Mouse (Mus musculus) frontal cortex, adult (tissue): ENCODE data around the gene Pip4k2b.
A peak's percentile ranks its signal among the peaks of the same experiment; 100 is the strongest.

Source experiments
- ATAC-seq: cut with Nextera tagmentation; 2 replicates; pipeline ENCODE4 v1.9.2; 2017; ENCODE audit warnings: mild to moderate bottlenecking, moderate library complexity, mixed read lengths; ENCODE audit not compliant: low TSS enrichment

Pip4k2b gene

DNA sequence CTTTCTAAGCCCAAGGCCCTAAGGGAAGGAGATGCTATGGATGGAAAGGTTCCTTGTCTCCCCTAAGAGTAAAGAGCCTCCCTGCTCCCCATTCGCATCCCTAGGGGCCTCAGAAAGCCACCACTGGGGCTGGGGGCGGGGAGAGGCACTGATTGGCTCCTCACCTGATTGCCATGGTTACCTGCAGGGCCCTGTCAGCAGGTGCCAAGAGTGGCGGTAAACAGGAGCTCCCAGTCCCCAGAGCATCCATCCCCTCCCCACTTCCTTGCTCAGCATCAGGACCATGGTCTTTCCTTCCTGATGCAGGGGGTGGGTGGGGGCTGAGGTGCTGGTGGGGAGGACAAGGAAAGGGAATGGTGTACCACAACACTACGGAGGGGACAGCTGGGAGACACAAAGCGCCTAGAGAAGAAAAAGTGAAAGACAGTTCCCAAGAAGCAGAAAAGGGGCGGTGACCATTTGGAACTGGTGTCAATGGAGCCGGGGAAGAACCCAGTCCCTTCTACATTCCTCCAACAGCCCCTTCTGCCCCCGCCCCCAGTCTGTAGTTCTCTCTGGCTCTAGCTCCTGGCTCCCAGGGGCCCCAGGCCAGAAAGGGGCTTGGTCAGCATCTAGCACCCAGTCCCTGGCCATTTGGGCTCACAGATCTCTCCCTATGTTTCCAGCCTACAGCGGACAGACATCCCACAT lies 48.6 kb downstream of the Pip4k2b start:
- no peak for ATAC-seq

DNA sequence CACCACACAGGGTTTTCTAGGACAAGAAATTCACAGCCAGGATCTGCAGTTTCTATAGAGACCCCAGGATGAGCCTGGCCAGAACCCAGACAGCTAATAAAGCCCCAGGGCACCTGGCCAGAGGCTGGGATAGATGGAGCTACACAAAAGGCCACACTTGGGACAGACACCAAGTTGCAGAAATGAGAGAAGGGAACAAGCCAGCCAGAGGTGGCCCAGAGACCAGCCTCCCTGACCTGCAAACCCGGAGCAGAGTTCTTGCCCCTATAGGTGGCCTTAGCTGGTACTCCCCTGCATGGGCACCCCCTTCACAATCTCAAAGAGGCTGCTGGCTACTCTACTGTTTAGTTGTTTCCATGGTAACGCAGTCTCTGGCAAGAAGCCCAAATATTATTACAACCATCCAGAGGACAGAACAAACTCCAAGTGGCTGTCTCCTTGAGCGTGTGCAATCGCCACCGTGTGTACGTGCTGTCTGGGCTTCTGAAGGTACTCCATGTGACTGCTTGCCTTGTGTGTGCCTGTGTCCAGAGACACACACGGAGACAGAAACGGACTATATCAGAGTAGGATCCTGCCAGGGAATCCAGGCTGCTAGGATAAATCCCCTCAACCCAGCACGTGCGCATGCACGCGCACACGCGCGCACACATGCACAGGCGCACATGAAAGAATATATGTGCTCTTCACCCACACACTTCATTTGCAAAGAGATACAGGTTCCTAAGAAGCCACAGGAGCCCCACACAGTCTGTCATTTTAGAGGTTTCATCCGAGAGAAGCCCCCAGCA lies 49.4 kb downstream of the Pip4k2b start:
- 0 out of 2 replicates have a peak, but pooled peaks have one; percentile 2 for ATAC-seq

- no peak for ATAC-seq
Observed at GRCm38 (mm10) chr11:97694435-97694834, 50.1 kb downstream of the Pip4k2b start.

GRCm38 (mm10) chr11:97689861-97690260 lies 54.6 kb downstream of the Pip4k2b start:
- no peak for ATAC-seq

DNA sequence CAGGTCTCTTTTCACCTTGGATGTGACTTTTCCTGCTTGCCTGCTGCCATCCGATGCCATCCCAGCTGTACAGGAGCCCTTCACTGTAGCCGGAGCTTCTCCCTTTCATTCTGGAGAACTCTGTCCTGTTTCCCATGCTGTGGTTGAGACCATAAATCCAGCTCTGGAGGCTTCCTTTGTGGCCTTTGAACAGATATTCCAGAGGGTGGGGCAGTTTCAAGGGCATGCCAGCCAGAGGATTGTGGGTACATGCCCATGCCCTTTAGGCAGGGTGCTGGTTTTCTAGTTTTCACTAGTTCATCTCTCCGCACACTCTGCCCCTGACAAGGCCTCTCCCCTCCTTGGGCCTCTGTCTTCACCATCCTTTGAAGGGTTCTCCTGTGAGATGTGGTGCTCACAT lies 57.4 kb downstream of the Pip4k2b start:
- ATAC-seq: no peak

DNA sequence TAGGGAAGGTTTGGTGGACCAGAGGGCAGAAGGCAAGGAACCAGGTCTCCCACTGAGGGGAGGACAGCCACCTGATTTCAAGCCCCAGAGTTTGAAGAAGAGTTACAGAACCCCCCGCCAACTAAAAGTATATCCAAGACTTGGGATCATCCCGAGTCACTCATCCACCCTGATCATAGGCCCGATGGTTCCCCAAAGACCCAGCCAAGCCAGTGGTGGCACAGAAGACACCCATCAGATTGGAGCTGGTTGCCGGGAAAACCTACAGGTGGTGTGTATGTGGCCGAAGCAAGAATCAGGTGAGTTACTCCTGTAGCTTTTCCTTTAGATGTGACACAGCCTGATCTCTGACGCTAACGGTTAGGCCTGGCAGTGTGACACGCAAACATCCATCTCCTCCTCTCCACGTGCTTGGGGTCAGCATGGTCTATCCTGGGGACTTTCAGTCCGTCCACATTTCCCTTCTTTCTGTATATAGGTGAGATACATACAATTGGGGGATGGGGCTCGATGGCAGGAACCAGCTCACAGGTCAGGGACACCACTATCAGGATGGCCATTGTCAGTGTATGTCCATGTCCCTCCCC lies 58.1 kb downstream of the Pip4k2b start:
- ATAC-seq: no peak

DNA sequence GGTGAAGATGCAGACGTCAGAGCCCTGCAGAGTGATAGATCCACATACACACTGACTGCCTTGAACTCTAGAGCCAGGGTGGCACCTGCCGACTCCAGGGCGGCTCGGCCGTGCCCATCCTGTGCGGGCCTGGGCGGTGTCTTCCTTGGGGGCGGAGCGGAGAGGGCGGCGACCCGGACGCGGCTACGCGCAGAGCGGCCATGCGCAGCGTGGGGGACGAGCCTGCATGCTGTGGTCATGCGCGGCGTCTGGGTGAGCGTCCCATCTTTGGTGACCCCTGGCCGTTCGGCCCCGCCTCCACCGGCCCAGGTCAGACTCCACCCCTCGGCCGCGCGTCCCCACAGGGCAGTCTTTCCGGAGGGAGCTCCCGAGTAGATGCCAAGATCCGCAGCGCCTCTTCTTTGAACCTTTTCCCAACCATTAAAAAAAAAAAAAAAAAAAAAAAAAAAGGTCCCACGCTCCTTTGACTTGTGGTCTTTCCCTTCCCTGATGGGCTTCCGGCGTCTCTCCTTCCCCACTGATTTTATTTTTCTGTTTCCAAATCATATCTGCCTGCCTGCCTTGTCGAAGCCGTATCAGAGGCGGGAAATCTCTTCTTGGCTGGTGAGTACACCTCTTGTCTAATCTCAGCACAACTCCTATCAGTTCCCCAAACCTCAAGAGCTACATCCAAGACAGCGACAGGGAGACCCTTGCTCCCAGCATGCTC lies 58.7 kb downstream of the Pip4k2b start, which contains the start of gene Cisd3:
TSS of gene Cisd3 (plus strand) at position 214 of the 709 bp plus-strand sequence.
- ATAC-seq: peak; percentile 78

DNA sequence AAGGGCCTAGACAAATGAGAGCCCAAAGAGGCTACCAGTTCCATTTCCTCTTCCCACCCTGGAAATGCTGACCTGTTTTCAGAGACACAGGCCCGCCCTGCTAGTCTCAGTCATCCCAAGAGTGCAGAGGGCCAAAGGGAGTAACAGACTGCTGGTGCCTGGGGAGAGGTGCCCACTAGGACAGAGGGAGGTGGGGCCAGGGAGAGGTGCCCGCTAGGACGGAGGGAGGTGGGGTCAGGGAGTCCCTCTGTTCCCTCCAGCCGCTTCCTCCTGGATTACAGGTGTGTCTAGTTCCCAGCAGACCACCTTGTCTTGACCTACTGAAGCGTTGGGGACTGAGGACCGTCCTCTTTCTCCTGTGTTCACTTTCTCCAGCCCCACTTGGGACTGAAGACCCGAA lies 59.7 kb downstream of the Pip4k2b start:
- ATAC-seq: no peak

DNA sequence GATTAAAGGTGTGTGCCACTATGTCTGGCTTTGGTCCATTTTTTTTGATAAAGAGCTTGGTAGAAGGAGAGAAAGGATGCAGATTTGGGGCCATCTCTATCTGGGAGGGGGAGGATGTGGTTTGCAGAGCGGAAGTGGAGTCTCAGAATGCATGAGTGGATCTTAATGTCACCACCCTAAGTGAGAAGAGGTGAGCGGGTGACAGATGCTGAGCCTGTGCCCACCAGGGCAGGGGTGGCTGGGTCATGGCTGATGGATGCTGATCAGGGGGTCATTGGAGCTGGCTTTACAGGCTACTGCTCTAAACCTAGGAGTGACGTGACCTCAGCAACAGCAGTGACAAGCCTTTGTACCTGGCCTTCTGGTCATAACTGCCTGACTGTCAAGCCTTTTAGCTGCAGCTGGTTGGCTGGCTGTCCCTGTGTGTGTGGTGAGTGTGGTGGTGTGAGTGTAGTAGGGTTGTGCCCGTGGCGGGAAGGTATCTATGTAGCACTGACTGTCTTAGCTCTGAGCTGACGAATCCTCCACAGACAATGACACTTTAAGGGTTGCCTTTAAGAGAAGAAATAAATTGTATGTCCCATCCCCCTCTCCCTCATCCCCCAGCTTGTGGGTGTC lies 60.3 kb downstream of the Pip4k2b start:
- ATAC-seq: no peak

DNA sequence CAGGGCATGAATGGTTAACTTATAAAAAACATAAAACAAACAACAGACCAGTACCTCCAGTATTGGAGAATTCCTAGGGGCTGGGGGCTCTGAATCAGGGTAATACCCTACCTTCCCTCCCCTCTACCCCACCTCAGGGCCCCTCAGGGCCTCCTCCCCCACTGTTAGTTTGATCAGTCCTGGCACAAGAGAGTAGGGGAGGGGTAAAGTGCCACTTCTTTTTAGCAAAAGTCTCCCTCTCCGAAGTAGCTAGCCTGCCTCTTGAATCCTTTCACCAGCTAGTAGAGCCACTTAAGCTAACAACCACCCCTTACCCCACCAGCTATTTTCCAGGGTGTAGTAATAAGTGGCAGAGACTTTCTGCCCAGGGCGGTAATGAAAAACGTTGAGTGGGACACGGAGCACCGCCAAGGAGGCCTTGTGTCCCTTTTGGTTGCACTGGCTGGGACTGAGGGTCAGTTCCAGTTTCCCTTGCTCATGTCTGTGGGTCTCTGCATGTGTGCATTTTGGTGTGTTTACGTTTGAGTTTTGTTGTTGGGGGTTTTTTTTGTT lies 61.9 kb downstream of the Pip4k2b start:
- ATAC-seq: no peak

- no peak for ATAC-seq
Observed at GRCm38 (mm10) chr11:97680430-97680829, 64.1 kb downstream of the Pip4k2b start.

GRCm38 (mm10) chr11:97678301-97678700 lies 66.2 kb downstream of the Pip4k2b start:
- ATAC-seq: no peak

- ATAC-seq: no peak
Observed at GRCm38 (mm10) chr11:97677842-97678241, 66.7 kb downstream of the Pip4k2b start.

- ATAC-seq: no peak
Observed at GRCm38 (mm10) chr11:97677381-97677780, 67.1 kb downstream of the Pip4k2b start.

GRCm38 (mm10) chr11:97676050-97676754 lies 68.3 kb downstream of the Pip4k2b start:
- ATAC-seq: no peak

- ATAC-seq: no peak
Observed at GRCm38 (mm10) chr11:97673148-97673547, 71.4 kb downstream of the Pip4k2b start.

DNA sequence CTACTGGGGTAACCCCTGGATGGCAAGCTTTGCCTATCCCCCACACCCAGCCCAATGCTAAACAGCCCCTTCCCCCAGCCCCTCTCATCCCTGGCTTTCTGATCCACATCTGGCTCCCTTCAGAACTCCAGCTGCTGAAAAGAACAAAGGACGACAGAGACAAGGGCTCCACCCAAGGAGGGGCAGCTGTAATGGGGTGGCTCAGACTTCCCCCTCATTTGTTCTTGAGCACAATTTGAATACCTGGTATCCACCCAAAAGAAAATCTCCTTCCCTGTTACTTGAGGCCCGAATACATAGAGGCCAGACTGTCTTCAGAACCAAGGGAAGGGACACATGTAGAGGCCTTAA lies 73.4 kb downstream of the Pip4k2b start:
- no peak for ATAC-seq

DNA sequence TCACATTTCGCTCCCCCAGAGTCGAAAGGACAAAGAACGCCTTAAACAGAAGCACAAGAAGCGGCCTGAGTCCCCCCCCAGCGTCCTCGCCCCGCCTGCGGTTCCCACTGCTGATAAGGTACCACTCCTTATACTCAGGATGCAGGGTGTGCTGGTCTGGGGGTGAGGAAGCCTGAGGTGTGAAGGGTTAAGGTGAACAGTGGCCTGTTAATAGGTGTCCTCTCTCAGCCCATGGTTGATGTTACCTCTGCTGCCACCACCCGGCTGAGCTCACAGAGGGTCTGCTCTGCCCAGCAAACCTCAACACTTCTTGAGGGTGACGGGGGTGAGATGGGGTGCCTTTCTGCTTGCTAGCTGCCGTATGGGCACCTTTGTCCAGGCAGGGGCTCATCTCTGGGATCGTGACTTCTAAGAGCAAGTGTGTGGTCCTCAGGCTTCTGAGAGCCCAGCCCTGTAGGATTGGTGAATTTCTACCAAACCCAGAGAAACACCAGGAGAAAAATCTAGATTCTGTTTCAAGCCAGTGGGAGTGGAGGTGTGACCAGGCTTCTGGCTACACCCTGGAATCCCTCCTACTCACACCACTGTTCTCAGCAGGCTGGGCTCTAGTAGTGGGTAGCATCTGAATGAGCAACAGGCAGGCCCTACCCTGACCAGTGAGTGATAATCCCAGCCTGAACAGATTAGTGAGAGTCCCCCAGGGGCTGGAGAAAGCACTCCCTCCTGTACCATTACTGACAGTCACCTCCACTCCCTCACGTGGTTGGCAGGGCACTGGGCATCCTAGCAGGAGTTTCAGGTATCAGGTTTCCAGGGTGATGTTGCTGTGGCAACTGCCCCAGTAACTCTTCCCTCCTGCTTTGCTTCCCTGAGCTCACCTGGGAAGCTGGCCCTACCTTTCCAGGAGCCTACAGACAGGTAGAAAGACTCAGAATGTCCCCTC lies 74.0 kb downstream of the Pip4k2b start:
- ATAC-seq: peak; percentile 64

GRCm38 (mm10) chr11:97669829-97670228 lies 74.7 kb downstream of the Pip4k2b start:
- ATAC-seq: peak; percentile 20; the same call in 1 of the 2 replicates

DNA sequence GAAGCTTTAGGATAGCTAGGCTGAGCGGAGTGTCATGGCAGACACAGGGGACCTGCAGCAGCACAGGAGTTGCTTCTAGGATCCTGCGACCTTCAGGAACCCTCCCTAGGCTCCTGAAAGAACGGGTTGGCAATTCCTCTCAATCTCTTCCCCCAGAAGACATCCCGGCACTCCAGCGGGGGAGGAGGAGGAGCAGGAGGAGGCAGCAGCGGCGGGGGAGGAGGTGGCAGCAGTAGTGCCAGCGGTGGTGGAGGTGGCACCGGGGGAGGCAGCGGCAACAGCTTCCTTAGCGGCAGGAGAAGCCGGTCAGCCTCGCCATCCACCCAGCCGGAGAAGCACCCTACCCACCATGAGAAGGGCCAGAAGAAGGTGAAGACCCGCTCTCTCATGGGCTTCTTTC lies 75.2 kb downstream of the Pip4k2b start:
- 0 out of 2 replicates have a peak, but pooled peaks have one; percentile 18 for ATAC-seq
